Mouse (Mus musculus): ENCODE results near the gene Idnk. TPM values are rescaled to one million over a fixed set of nuclear protein-coding genes. Genes with fewer than 3 reads are reported as not detected.

Gene Idnk
- polyA plus RNA-seq, 1 experiment from 2014 or later, result 36.3 TPM

Other genes starting within 250 kb of the Idnk start
- gene Spock1, start 249.3 kb upstream of the Idnk start, polyA plus RNA-seq (2015; fragmentation: Nextera tagmentation; extraction: Ambion mirVana), result 12.0 and 14.4 TPM in 2 replicates
- 3.6 and 3.8 TPM in 2 replicates for gene Klhl3, start 44.1 kb upstream of the Idnk start, polyA plus RNA-seq (2015; fragmentation: Nextera tagmentation; extraction: Ambion mirVana)
- 32.8 and 33.5 TPM in 2 replicates for gene Hnrnpa0, start 29.1 kb upstream of the Idnk start, polyA plus RNA-seq (2015; fragmentation: Nextera tagmentation; extraction: Ambion mirVana)
- gene Ubqln1, start 58.0 kb downstream of the Idnk start, polyA plus RNA-seq (2015; fragmentation: Nextera tagmentation; extraction: Ambion mirVana), result 109 and 115 TPM in 2 replicates
- 23.1 and 26.8 TPM in 2 replicates for gene Gkap1, start 118.0 kb downstream of the Idnk start, polyA plus RNA-seq (2015; fragmentation: Nextera tagmentation; extraction: Ambion mirVana)
- gene Kif27, start 201.5 kb downstream of the Idnk start, polyA plus RNA-seq (2015; fragmentation: Nextera tagmentation; extraction: Ambion mirVana), result 1.4 and 2.2 TPM in 2 replicates
- gene 2210016F16Rik, start 227.6 kb downstream of the Idnk start, polyA plus RNA-seq (2015; fragmentation: Nextera tagmentation; extraction: Ambion mirVana), result 30.0 and 30.1 TPM in 2 replicates
- gene Rmi1, start 244.6 kb downstream of the Idnk start, polyA plus RNA-seq (2015; fragmentation: Nextera tagmentation; extraction: Ambion mirVana), result 24.4 and 26.1 TPM in 2 replicates
- gene Hnrnpk, start 245.7 kb downstream of the Idnk start, polyA plus RNA-seq (2015; fragmentation: Nextera tagmentation; extraction: Ambion mirVana), result 1,301 and 1,310 TPM in 2 replicates

Data from embryonic facial prominence, embryonic 15.5 days (tissue).